Mouse (Mus musculus) mesoderm, embryonic 11.5 days (tissue): Measurements from ENCODE around the gene Clint1.
A peak's percentile ranks its signal among the peaks of the same experiment; 100 is the strongest.

Source experiments
- DNase-seq: peaks from one replicate; pipeline ENCODE4 v3.0.0-alpha.2; 2012; ENCODE audit warnings: low read depth, low spot score

Clint1 gene

DNA sequence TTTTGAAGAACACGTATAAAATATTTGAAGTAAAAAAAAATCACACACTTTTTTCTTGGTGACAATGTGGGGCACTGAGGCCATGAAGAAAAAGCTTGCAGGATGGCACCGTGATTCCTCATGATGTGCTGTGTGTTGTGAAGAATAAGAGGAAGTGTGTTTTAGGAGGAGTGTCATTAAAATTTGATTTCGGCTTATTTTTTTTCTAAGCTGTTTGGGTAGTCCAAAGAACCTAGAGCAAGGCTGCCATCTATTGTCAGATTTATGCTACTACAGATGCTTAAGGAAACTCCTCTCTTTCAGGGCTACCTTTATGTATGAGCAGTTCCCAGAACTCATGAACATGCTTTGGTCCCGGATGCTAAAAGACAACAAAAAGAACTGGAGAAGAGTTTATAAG is 32.2 kb downstream of the Clint1 start:
- peak; percentile 64 for DNase-seq

DNA sequence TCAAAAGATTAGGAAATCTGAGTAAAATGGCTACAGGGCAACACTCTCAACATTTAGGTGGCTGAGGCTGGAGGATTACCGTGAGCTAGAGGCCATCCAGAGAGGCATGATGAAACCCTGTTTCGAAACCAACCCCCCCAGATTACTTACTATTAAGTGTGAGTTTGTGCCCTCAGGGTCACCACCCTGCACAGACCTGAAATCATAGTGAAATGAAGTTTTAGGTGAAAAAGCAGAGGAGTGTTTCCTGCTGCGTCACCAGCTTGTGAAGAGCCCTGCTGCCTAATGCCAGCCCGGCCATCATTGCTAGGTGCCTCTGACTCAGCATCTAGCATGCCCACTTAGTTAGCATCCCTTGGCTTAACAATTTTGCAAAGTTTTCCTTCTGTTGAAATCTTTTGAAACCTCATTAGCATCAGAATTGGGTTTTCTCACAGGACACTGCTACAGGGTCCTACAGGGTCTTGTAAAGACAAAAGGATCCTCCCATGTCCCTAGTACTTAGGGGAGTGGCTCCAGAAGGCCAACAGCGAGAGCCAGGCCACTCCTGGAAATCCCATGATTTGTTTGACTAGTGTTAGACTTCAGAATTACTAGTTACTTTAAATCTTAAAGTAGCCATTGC is 33.9 kb downstream of the Clint1 start:
- DNase-seq: no peak

DNA sequence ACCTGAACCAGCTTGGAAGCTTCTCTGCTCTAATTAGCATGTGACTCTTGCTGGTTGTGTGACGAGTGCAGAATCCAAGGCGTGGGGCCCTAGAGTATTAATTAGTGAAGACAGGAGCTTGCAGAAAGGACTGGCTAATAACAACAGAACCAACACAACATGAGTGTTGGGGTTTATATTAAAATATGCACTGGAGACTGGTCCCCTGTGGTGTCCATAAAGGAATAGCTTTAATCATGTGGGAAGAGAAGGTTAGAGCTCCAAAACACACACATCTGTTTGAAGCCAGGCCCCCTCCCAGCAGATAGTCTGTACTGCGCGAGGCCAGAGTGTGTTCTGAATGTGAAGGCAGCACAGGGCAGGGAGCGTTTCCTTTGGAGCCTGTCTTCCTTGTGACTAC is 34.7 kb downstream of the Clint1 start:
- DNase-seq: no peak

DNA sequence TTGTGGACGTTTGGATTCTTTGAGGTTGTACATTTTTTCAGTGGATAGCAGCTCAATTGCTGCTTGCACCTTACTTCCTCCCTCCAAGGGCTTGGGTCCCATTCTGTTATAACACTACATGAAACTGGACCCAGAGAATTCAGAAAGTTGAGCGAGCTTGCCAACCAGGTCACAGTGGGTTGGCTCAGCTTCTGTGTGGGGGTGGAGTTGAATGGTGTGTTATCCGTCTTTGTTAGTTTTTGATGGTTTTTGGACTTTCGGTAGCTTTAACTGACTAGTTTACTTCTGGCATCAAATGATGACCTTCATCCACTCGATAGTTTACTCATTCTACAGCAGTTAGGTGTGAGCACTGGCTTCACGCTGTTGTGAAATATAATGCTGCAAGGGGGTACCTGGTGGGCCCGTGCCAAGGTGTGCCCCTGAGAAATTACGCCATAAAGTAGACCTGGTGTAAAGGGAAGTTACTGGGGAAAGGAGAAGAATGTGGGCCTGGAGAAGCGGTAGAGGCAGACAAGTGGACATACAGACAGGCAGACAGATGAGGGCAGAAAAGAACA is 36.7 kb downstream of the Clint1 start:
- DNase-seq: no peak

DNA sequence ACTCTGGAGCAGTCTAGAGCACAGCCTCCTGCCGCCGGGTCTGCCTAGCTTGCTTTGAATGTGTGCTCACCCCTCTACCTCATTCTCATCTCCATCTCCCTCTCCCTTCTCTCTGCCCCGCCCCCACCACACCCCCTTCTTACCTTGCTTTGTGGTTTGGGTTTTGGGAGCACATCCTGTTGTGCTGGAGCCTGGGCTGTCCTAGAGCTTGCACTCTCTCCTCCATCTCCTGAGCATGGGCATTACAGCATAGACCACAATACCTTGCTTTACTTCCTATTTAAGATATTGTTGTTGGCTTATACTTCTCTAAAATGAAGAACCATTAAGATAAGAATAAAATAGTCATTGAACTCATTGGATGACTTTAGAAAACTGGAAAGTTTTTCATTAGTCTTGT is 38.1 kb downstream of the Clint1 start:
- no peak for DNase-seq

DNA sequence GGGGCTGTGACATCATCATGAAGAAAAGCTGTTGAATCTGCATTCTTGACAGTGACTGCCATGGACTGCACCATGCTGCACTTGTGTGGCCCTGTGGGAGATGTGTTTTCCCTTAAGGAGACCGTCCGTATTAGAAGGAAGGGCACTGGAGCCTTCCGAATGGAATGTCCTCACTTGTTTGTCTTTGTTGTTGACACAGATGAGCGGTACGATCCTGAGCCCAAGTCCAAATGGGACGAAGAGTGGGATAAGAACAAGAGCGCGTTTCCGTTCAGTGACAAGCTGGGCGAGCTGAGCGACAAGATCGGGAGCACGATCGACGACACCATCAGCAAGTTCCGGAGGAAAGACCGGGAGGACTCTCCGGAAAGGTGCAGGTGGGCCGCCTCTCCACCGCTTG is 38.6 kb downstream of the Clint1 start:
- DNase-seq: no peak

DNA sequence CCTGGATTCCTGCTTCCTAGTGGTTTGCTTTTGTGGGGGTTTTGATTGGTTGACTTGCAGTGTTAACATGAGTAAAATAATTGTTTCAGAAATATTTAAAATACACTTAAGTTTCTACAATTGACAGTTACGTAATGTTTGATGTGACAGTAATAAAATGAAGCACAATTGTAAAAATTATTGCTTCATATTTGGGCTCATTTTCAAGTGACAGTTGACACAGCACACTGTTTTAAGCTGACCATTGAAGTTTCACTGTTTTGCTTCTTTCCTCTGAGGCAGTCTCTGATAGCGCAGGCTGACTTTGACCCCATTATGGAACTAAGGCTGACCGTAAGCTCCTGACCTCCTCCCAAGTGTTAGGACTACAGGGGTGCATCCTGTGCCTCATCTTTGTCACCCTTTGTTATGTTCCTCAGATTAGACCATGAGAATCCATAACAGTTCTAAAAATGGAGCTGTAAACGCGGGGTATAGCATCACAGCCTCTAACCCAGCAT is 41.1 kb downstream of the Clint1 start:
- no peak for DNase-seq

DNA sequence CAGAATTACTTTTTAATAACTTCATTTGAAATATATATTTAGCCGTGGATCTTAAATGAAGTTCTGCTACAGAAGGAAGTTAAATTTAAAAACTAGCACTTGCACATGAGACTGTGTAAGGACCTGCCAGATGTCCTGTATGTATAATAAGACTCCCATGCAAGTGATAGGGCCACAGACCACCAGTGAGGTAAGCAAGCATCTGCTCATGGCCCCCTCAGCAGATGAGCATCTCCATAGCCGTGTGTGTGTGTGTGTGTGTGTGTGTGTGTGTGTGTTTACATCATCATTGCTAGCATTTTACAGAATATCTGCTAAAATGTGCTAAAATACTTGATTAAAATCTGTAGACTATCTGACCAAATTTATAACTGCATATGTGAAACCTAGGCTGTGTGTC is 45.5 kb downstream of the Clint1 start:
- no peak for DNase-seq

DNA sequence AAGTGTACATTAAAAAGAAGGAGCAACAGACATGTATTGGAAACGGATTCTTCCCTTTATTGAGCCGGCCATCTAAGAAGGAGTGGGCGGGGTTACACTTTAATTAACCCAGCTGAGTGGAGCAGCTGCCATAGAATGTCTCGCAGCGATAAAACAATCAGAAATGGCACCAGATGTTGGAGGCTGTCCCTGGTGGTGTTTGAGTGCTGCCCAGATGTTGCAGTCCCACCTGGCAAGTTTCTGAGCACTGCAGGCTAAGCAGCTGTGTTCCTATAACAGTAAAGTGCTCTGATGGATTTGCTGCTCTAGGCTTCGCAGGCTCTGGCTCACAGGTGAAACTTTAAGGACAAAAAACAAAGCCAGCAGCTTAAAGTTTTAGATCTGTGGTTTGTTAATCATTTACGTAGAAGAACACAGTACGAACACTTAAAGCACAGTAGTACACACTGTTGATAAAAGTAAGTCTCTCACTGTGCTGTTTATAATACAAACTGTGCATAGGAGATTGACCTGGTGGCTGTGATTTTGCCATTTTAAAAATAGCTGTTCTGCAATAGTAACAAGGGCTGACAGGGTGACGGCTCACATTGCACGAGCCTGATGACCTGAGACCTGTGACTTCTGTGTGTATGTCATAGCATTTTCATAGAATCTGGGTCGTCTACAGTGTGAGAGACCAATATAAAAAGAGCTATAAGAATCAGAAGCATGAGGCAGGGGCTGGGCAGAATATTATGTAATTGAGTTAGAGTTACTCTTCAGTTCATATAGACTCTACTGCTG is 48.6 kb downstream of the Clint1 start:
- no peak for DNase-seq

DNA sequence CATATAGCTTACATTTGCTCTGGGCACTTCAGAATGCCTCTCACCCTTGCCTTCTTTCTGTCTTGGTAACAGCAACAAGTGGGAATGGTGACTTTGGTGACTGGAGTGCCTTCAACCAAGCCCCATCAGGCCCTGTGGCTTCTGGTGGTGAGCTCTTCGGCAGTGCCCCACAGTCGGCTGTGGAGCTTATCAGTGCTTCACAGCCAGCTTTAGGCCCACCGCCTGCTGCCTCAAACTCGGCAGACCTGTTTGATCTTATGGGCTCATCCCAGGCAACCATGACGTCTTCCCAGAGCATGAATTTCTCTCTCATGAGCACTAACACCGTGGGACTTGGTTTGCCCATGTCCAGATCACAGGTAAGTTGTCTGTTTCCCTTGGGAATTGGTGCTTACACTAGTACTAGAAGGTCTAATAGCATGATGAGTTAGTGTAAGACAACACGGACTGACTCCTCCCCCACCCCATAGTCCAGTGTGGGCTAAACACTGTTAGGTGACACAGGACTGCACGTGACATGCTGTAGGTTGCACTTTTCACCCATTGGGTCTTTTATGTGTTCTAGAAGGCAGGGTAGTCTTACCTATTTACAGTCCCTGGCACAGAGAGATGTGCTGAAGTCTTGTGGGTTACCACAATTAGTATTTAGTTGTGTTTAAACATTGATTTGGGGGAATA is 54.4 kb downstream of the Clint1 start:
- no peak for DNase-seq

DNA sequence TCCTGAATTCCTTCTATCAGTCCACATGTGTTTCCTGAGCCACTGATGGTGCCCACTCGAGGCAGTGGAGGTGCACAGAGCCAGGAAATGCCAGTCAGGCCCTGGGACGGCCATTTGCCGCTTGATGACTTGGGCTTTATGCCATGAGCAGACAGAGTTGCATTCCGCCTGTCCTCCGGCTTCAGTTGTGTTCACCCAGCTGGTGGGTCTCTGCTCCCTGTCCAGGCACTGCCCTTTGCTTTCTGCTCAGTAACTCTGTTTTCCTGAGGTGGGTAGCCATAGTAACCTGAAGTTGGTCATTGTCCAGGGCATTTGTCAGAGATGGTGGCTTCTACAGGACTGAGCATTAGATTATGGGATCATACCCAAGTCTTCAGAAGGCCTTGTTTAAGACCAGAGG is 55.5 kb downstream of the Clint1 start:
- no peak for DNase-seq

DNA sequence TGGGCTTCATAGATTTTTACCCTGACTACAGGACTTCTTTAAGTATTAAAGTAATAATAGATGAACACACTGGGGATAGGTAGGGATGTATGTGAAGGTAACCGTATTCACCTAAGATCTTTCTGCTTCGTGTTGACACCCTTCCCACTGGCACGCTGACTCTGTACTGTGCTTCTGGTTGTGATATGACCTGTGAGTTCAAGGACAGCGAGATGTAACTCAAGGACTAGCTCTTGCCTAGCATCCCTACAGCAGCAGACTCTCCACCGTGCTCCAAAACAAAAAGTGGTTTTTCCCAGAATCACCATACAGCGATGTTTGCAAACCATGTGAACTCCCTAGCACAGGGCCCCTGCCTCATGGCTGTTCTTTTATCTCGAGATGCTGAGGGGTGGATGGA is 56.2 kb downstream of the Clint1 start:
- no peak for DNase-seq

DNA sequence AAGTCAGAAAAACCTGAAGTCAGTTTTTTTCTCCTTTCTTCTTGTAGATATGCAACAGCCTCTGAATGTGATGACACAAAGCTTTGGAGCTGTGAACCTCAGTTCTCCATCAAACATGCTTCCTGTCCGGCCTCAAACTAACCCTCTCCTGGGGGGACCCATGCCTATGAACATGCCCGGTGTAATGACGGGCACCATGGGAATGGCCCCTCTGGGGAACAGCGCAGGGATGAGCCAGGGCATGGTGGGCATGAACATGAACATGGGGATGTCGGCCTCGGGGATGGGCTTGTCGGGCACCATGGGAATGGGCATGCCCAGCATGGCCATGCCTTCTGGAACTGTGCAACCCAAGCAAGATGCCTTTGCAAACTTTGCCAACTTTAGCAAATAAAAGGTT is 57.0 kb downstream of the Clint1 start:
- DNase-seq: no peak

DNA sequence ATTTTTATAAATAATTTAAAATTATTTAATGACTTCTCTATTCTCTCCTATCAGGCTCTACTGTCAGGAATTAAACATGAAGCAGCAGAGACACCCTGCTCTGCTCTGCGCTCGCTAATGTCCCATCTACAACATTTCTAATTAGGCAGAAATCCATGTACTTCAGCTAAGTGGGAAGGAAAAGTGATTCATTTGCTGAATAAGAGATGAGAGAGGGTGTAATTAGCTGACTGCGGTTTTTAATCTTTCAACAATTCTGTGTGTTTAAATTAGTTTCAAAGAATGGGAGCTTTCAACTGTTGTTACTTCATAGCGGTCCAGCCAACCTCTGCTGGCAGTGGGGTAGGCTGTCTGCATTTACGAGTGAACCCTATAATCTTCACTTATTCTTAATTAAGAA is 58.9 kb downstream of the Clint1 start:
- DNase-seq: no peak

DNA sequence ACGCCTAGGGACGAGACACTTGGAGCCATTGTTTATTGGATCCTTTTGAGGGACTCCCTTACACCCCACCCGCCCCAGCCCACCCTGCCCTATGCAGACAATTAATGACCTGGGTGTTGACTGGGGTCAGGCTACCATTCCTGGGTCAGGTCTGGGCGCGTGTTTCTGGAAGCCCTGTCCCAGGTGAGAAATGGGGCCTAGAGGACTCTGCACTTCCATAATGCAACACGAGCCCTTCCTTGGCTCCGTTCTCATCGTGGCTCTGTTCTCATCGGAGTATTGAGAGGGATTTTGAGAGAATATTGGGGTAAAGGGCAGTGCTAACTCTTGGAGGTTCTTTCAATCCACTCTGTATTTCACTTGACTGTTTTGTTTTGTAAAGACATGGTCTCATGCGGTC is 64.3 kb downstream of the Clint1 start:
- no peak for DNase-seq

DNA sequence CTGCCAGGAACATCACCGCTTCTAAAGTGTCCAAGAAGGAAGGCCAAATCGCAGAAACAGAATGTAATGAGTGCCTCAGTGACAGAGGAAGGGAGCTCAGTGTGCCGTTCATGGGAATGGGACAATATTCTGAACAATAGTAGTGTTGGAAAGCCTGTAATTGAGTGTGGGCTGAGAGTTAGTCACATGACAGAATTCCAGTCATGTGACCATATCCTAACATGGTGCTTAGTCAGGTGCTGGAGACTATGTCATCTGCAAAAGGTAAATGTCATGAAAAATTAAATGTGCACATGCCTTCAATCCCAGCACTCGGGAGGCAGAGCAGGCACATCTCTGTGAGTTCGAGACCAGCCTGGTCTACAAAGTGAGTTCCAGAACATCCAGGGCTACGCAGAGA is 66.2 kb downstream of the Clint1 start:
- DNase-seq: no peak

DNA sequence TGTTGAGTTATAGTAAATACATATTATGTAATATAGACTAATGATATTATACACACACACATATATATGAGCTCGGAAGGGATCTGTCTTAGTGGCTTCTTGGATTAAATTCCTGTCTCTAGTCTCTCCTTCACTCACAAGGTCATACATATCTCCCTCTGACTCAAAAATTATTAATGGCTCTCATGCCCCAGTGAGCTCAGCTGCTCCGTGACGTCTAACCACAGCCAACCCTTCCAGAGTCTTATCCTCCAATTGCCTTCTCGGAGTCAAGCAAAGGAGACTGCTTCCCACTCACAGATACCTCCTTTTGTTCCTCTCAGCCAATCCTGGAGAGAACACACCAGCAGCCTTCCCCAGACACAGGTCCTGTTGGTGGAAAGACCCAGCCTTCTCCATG is 67.0 kb downstream of the Clint1 start:
- DNase-seq: no peak

DNA sequence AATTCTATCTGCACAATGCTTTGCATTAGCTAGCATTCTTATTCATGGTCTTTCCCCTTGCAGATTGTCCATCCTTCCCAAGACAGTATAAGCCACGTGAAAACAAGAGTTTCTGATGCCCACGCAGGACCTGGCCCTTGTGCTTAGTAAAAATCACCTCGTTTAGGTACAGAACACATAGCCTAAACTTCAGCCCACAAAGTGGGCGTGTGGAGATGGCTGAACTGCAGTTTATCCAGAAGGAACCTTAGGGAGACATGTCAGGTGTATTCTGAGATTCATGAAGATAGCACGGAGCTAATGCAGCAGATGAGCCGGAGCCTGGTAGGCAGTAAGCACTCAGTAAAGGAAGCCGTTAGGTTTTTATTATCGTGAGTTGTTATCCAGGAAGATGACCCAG is 69.2 kb downstream of the Clint1 start:
- DNase-seq: no peak

DNA sequence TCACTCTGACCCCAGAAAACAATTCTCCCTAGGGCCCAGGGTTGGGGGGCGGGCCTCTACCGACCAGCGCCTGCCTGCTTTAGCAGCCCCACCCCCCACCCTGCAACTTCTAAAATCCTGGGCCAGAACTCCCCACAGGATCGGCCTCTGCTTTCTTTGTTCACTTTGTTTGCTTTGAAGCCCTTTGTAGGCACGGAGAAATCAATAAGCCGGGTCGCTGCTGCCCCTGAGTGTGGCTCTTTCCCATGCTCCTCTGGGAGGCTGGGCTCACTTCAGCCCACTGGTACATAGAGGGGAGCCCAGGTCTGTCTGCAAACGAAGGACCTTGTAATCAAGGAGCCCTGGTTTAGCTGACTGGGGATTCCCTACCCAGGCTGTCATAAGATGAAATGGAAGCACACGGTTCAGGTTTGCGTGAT is 69.6 kb downstream of the Clint1 start:
- peak; percentile 35 for DNase-seq

DNA sequence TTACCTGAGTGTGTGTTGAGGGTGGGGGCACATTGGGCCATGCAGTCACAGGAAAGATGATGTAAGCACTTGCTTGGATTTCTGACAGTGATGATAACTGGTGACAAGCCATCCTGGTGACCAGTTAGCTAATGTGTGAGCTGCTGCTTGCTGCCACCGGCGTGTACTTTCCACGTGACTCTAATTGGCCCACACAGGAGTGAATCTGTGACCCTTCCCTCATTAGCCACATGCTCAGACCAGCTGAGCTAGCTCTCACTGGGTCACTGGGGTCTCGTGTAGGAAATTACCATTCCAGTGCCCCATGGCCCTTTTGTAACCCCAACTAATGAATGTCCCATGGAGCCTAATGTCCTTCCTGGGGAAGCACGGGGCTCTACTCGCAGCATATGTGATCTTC is 73.6 kb downstream of the Clint1 start:
- peak; percentile 34 for DNase-seq

DNA sequence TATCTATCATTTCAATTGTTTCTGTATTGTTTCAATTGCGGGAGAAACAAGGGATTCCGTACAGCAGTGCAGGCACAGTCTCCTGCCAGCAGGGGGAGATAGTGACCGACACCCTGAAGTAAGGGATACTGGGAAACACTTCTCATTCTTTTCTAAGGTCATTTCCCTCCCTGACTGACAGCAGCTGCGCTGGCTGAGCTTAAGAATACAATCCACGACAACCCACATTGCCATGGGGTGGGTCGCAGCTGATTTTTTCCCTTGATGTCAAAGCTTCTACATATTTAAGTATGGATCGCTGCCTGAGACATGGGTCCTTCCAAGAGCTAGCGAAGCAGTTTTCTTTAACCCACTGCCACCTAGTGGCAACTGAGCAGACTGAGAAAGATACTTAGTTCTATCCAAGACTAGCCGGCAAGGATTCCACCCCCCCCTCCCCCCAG is 74.8 kb downstream of the Clint1 start:
- peak; percentile 88 for DNase-seq

DNA sequence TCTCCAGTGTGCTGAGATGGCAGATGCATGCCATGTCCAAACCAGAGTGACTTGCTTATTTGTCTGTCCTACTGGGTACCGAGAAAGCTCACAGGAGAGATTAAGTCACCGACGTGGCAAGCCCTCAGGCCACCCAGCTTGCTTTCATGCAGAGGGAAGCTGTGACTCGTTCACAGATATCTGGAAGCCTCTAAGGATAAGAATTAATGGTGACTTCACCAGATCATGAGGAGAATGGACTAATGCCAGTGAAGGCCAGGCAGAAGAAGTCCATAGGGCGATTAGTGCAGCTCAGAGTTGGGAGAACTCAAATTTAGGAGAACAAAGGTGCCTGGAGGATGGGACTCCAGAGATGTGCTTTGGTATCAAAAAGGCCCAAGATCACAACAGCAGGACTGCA is 75.6 kb downstream of the Clint1 start:
- no peak for DNase-seq
